Mouse (Mus musculus) E14TG2a.4 (cell line): Measurements from ENCODE around the gene Tiam1.

Experiments used
- CTCF ChIP-seq: conservative IDR thresholded peaks from 2 replicates; pipeline ENCODE4 v1.5.1; 2014; ENCODE audit warnings: low read length
- NANOG ChIP-seq: IDR thresholded peaks from 2 replicates; pipeline ENCODE4 v1.6.1; 2014; ENCODE audit warnings: borderline replicate concordance, low read length, mixed read lengths
- POU5F1 ChIP-seq: IDR thresholded peaks from 2 replicates; pipeline ENCODE4 v1.6.1; 2014; ENCODE audit warnings: low read length, borderline replicate concordance

GRCm38 (mm10) chr16:89854731-89855130, 288.8 kb downstream of the Tiam1 start:
- TF ChIP-seq CTCF, result no peak
- no peak for TF ChIP-seq NANOG
- TF ChIP-seq POU5F1, result no peak
